Mouse (Mus musculus): Measurements from ENCODE around the gene Lrrc27.
A peak's percentile ranks its signal among the peaks of the same experiment; 100 is the strongest.

The Lrrc27 gene

DNA sequence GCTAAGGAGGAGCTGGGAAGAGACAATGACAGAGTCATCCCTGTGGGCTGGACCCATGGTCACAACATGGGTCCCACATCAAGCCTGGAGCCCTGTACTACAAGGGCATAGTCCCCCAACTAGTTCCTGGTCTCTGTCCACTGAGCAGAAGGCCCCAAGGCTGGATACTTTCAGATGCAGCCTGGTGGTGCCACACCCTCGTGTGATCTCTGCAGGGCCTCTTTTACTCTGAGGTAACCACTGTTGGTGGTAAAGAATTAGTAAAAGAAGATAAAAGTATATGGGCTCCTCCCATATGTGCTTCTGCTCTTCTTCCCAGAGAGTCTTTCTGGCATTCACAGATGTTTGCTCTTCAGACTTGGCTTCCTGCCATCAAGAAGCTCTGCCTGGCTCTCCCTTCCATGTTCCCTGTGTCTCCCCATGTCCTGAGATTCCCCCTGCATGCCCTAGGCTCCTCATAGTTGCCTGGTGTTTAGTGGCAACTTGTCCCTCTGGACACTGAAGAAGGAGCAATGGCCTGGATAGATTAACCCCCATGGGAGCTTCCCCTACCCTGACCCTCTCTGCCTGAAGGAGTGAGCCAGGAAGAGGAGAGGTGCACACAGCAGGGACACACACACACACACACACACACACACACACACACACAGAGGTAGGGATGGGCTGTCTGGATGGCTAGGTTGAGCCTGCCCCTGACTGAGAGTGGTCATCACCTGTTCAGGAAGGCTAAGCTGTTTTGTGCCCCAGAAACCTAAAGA lies 60.0 kb downstream of the Lrrc27 start:
- no peak for DNase-seq (ENCODE audit: low spot score in 2 of 2)

DNA sequence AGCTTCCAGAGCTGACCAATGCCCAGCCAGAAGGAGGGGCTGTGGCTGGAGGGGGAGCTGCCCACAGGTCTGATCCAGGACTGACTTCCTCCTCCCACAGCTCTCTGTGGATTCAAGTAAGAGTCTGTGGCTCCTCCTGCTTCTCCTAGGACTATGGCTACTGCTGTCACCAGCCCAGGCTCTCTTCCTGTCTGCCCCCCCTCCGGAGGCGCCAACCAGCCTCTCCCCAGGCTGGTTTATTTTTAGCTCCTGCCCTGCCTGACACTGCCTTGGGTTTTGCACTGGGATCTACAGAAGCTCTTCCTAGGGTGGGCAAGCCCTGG lies 60.6 kb downstream of the Lrrc27 start:
- DNase-seq (ENCODE audit: low spot score in 2 of 2) = peak in 1 of 2 experiments; percentile 47

DNA sequence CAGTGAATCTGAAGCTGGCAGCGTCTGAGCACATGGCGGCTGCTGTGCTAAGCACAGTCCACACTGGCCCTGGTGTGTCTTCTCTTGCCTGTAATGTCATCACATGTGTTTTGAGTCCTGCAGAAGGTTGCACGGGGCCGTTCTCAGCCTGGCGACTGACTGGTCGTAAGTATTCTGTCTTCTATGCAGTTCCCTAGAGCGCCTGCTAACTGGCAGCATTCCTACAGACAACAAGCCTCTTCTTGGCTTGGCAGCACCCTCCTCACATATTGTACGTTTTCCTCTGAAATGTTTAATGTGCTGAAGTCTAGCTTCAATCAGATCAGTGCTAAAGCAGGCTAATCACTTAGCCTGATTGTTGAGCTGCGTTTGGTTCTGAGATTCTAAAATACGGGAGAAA lies 62.8 kb downstream of the Lrrc27 start:
- DNase-seq (ENCODE audit: low spot score in 2 of 2) = no peak

DNA sequence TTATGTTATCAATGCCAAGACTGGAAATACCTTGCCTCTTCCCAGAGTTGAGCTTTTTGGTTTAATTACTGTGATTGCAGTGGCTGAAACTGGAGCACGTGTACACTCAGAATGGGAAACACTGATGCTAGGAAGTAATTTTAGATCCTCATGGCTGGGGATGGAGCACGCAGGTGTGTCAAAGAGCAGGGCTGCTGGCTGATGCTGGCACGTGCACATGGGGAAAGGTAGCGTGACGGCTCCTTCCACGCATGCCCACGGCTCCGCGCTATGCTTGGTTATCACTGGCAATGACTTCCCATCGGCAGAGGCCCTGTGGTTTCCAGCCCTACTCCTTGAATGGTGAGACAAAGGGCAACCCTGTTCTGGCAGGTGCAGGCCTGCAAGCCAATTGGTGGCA lies 63.4 kb downstream of the Lrrc27 start:
- DNase-seq (ENCODE audit: low spot score in 2 of 2) = no peak

DNA sequence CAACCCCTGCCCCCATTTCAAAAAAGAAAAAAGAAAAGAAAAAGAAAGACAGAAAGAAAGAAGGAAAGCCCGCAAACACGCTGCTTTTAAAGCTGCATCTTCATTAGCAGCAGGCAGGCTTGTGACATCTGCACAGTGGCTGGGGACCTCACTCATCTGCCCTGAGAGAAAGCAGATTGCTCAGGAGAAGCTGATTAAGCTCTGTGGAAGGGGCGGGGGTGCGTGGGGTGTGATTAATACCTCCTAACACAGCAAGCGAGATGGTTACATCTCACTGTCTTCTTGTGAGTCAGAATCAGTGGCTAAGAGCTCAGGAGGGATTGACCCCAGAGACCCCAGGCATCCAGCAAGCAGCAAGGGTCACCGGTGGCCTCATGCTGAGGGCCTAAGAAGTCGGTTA lies 64.7 kb downstream of the Lrrc27 start:
- DNase-seq (ENCODE audit: low spot score in 2 of 2) = no peak

DNA sequence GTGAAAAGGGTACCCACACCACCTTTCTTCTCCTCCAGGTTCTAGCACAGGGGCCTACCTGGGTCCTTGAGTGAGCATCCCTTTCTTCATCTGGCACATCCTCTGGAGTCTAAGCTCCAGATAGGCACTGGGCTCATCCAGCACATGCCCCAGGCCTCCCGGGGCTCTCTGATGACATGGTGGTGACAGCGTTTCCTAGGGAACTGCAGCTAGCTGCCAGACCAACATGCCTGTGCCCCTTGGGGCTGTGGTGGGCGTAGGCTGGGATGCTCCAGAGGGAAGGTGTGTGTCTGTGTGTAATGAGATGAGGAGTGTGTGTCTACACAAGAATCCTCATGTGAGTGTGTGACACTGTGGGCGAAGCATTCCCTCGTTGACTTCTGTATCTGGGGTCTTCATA lies 66.8 kb downstream of the Lrrc27 start:
- no peak for DNase-seq (ENCODE audit: low spot score in 2 of 2)

DNA sequence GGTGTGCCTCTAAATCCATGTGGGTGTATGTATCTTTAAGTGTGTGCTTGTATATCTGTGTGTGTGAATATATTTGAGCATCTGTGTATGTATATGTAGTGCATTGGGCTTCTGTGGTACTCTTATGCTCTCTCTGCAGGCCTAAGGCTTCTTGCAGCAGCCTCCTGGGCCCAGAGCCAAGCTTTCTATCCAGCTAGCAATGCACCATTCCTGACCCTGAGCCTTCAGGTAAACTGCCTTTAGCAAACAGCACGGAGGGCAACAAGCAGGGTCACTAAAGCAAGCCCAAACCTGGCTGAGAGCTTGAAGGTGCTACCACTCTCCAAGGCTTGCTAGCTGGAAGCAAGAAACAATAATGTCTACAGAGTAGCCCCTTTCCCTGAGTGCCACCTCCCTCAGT lies 67.3 kb downstream of the Lrrc27 start:
- DNase-seq (ENCODE audit: low spot score in 2 of 2) = peak in 1 of 2 experiments; percentile 58

DNA sequence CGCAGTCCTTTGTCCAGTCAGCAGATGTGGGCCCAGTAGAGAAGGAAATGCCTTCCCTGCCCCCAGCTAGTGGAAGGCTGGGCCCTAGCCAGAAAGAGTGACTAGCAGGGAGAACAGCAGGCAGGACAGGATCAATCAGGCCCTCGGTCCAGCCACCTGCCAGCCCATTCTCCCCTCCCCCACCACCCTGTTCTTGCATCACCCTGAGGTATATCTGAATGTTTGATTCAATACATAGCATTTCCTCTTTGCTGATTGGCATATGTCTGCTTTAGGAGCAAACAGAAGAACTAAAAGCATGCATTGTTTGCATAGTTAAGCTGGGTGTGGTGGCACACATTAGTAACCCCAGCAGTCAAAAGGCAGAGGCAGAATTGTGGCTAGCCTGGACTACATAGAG lies 68.4 kb downstream of the Lrrc27 start:
- DNase-seq (ENCODE audit: low spot score in 2 of 2) = peak; percentile 62 to 75

DNA sequence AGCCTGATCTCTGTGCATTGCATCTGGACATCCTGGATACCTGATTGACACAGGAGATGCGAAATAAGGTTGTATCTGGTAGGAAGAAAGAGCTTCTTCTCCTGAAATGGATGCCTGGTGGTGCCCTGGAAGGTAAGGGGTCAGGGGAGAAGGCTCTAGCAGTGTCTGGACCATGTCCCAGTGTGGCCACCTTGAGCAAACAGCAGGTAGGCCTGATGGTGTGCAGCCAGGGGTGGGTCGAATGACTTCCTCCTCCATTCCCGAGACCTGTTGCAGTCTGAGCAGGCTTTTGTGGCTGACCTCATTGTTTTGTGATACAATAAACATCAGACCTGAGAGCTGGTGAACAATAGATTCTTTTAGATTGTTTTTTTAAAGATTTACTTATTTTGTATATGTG lies 69.2 kb downstream of the Lrrc27 start:
- DNase-seq (ENCODE audit: low spot score in 2 of 2) = no peak

DNA sequence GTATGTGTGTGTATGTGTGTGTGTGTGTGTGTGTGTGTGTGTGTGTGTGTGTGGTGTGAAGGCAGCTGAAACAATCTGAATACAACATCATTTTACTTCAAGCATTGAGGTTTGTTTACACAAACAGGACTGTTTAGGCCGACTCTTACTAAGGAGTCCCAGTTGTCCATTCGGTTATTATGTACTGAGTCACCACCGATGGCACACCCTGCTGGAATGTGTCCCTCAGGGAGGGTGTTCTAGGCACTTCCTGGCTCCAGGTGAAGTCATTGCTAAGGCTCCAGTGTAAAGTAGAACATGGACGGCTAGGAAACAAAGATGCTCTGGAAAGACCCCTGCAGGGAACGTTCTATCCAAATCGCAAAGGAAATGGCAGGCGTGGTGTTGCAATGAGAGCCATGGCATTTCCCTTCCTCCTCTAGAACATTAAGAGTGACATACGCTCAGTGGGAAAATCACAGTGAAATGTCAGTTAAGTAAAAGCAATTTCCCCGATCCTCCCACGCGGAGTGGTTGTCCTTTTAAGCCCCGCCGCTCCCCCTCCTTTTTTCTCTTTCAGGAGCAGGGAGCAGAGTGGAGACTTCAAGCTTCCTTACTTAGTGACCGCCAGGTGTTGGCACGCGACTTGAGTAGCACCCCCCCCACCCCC lies 72.6 kb downstream of the Lrrc27 start:
- no peak for DNase-seq (ENCODE audit: low spot score in 2 of 2)

DNA sequence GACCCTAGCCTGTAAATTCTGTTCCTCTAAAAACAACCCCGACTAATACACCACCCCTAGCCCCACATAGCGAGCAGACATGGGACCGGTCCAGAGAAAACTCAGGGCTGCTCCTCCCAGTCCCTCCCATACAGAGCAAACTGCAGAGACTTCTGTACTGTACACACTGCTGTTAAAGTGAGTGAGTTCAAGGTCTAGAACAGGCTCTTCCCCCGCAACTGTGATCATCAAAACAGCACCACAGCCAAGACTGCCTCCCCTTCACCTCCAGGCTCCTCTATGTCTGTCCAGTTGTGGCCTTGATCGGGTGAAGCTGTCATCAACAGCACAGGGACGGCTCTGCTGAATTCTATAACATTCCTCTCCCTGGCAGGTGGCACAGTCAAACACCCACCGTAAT lies 75.8 kb downstream of the Lrrc27 start:
- no peak for DNase-seq (ENCODE audit: low spot score in 2 of 2)
